Mouse (Mus musculus) limb, embryonic 10.5 days (tissue): ENCODE measurements around the gene Il31ra. TPM values are rescaled to one million over a fixed set of nuclear protein-coding genes. Genes with fewer than 3 reads are reported as not detected.

Source experiments
- DNase-seq: peaks from one replicate; pipeline ENCODE4 v3.0.0-alpha.2; 2017; ENCODE audit warnings: low spot score
- H3K27ac ChIP-seq: fragments of 300-500 bp; sonication (generic); 2 replicates; pipeline ENCODE4 v1.5.1; 2016; ENCODE audit warnings: mild to moderate bottlenecking
- H3K27me3 ChIP-seq: fragments of 300-500 bp; sonication (generic); 2 replicates; pipeline ENCODE4 v1.6.1; 2016; ENCODE audit warnings: low read depth, mild to moderate bottlenecking; ENCODE audit not compliant: poor library complexity, severe bottlenecking
- H3K36me3 ChIP-seq: fragments of 300-500 bp; sonication (generic); 2 replicates; pipeline ENCODE4 v1.6.1; 2016; ENCODE audit warnings: mild to moderate bottlenecking, moderate library complexity
- H3K4me1 ChIP-seq: fragments of 300-500 bp; sonication (generic); 2 replicates; pipeline ENCODE4 v1.6.1; 2016
- H3K4me3 ChIP-seq: fragments of 300-500 bp; sonication (generic); 2 replicates; pipeline ENCODE4 v1.5.1; 2016; ENCODE audit warnings: mild to moderate bottlenecking, moderate library complexity
- H3K9me3 ChIP-seq: fragments of 300-500 bp; sonication (generic); replicated peaks from 2 replicates; pipeline ENCODE4 v1.6.1; 2016; ENCODE audit warnings: mild to moderate bottlenecking
- WGBS: fragments of 180-500 bp; shearing (Covaris S2); methylation state at CpG from one replicate; pipeline ENCODE4 v1.1.7; 2016; 5-methylcytosine and 5-hydroxymethylcytosine counted together
- polyA plus RNA-seq: library from polyadenylated mRNA; unstranded; fragments of >200 nt; fragmentation: Nextera tagmentation; extraction: Ambion mirVana; gene quantifications from 2 replicates; pipeline ENCODE4 v1.2.1, GENCODE M21; 2016

The Il31ra gene
- polyA plus RNA-seq, 1 experiment from 2014 or later: 0.14 TPM

- no peaks in the 10 kb centered on the region for H3K27me3 ChIP-seq
- peak; percentile 3 for DNase-seq
- WGBS: 74% methylated on average over 14 of the region's 14 CpGs
- no peak overlapping the region for H3K27ac ChIP-seq
- H3K9me3 ChIP-seq: no peaks in the 10 kb centered on the region
- H3K36me3 ChIP-seq: peaks cover 69% of the 10 kb centered on the region
- no peak overlapping the region for H3K4me3 ChIP-seq
- peaks cover 4% of the 10 kb centered on the region for H3K4me1 ChIP-seq
Observed at GRCm38 (mm10) chr13:112491636-112492284, 102.4 kb downstream of the Il31ra start.

DNA sequence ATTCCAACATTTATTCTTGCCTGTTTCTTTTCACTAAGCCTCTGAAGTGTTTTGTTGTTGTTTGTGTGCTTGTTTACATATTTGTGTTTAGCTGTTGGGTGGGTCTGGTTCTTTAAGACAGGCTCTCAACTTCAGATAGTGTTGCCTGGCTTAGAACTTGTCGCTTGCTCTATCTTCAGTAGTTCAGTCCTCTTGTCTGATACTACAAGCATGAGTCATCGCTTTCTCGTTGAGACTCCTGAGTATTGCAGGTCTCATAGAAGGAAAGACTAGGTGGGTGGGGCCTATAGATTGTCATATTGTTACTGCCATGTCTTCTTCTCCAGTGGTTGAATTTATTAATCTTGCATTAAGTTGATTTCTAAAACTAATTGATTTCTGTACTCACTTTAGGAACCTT, 104.1 kb downstream of the Il31ra start:
- Histone ChIP-seq H3K4me1 (peaks cover 4% of the 10 kb centered on the region), H3K4me3 (no peak overlapping the region), H3K36me3 (peaks cover 69% of the 10 kb centered on the region), H3K27ac (no peak overlapping the region), H3K9me3 (no peaks in the 10 kb centered on the region), H3K27me3 (no peaks in the 10 kb centered on the region)
- DNase-seq: no peak
- WGBS: 98% methylated on average over 3 of the region's 3 CpGs

- peak; percentile 4 for DNase-seq
- Histone ChIP-seq H3K4me1 (peaks cover 4% of the 10 kb centered on the region), H3K4me3 (no peak overlapping the region), H3K27me3 (no peaks in the 10 kb centered on the region), H3K27ac (no peak overlapping the region), H3K9me3 (no peaks in the 10 kb centered on the region), H3K36me3 (peaks cover 80% of the 10 kb centered on the region)
- 99% methylated on average over 5 of the region's 5 CpGs for WGBS
Observed at GRCm38 (mm10) chr13:112486676-112487075, 107.5 kb downstream of the Il31ra start.

- Histone ChIP-seq H3K27me3 (no peaks in the 10 kb centered on the region), H3K36me3 (peaks cover 80% of the 10 kb centered on the region), H3K4me1 (no peaks in the 10 kb centered on the region; the same call in 1 of the 2 replicates), H3K4me3 (no peak overlapping the region), H3K9me3 (no peaks in the 10 kb centered on the region), H3K27ac (no peak overlapping the region)
- WGBS: 96% methylated on average over 5 of the region's 5 CpGs
- DNase-seq: no peak
Observed at GRCm38 (mm10) chr13:112486236-112486635, 107.9 kb downstream of the Il31ra start.

- Histone ChIP-seq H3K27ac (no peak overlapping the region), H3K9me3 (no peaks in the 10 kb centered on the region), H3K4me1 (no peaks in the 10 kb centered on the region), H3K36me3 (peaks cover 75% of the 10 kb centered on the region), H3K4me3 (no peak overlapping the region), H3K27me3 (no peaks in the 10 kb centered on the region)
- DNase-seq: no peak
- WGBS: 90% methylated on average over 7 of the region's 7 CpGs
Observed at GRCm38 (mm10) chr13:112483015-112483414, 111.1 kb downstream of the Il31ra start.

- H3K4me1 ChIP-seq: no peaks in the 10 kb centered on the region
- H3K27me3 ChIP-seq: no peaks in the 10 kb centered on the region
- no peak overlapping the region for H3K27ac ChIP-seq
- H3K9me3 ChIP-seq: no peaks in the 10 kb centered on the region
- no peak overlapping the region for H3K4me3 ChIP-seq
- 93% methylated on average over 5 of the region's 5 CpGs for WGBS
- H3K36me3 ChIP-seq: peaks cover 76% of the 10 kb centered on the region
- no peak for DNase-seq
Observed at GRCm38 (mm10) chr13:112482525-112482924, 111.6 kb downstream of the Il31ra start.

DNA sequence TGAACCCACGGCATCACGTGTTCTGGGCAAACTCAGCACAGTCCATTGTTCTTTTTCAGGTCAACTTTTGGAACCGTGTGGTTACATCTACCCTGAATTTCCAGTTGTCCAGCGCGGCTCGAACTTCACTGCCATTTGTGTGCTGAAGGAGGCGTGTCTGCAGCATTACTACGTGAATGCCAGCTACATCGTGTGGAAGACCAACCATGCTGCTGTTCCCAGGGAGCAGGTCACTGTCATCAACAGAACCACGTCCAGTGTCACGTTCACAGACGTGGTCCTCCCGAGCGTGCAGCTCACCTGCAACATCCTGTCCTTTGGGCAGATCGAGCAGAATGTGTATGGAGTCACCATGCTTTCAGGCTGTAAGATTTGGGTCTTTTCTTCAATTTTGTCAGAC, 114.2 kb downstream of the Il31ra start:
- no peak overlapping the region for H3K27ac ChIP-seq
- H3K4me1 ChIP-seq: no peaks in the 10 kb centered on the region
- H3K9me3 ChIP-seq: no peaks in the 10 kb centered on the region
- no peaks in the 10 kb centered on the region for H3K27me3 ChIP-seq
- no peak overlapping the region for H3K4me3 ChIP-seq
- 93% methylated on average over 15 of the region's 15 CpGs for WGBS
- peaks cover 71% of the 10 kb centered on the region for H3K36me3 ChIP-seq
- DNase-seq: no peak

DNA sequence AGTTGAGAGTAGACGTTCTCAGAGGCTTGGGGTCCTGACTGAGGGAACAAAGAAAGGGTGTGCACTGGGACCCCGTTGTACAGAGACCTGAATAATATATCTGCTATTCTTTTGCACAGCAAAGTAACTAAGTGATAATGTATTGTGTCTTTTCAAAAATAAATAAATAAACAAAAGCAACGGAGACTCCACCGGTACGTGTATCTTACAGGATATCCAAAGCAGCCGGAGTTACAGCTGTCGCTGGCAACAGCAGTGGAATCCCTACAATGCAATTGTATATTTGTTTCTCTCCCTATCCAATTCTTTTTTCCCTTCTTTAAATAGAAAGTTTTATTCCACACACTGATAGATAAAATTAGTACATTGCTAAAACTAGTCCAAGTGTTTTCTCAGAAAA, 115.1 kb downstream of the Il31ra start:
- Histone ChIP-seq H3K27me3 (no peaks in the 10 kb centered on the region), H3K4me1 (no peaks in the 10 kb centered on the region), H3K4me3 (no peak overlapping the region), H3K9me3 (no peaks in the 10 kb centered on the region), H3K27ac (no peak overlapping the region), H3K36me3 (peaks cover 64% of the 10 kb centered on the region)
- no peak for DNase-seq
- 95% methylated on average over 7 of the region's 7 CpGs for whole genome bisulfite sequencing

- WGBS: 80% methylated on average over 21 of the region's 21 CpGs
- no peaks in the 10 kb centered on the region for H3K9me3 ChIP-seq
Observed at GRCm38 (mm10) chr13:112473757-112474755, 120.1 kb downstream of the Il31ra start.

GRCm38 (mm10) chr13:112472401-112473023, 121.6 kb downstream of the Il31ra start:
- H3K4me3 ChIP-seq: no peak overlapping the region

More at GRCm38 (mm10) chr13:112473757-112474755, 120.1 kb downstream of the Il31ra start:
- Histone ChIP-seq H3K27me3 (no peaks in the 10 kb centered on the region), H3K4me1 (0 out of 2 replicates have a peak, but pooled peaks cover 6% of the 10 kb centered on the region), H3K27ac (no peak overlapping the region), H3K36me3 (peaks cover 24% of the 10 kb centered on the region), H3K4me3 (no peak overlapping the region)
- no peak for DNase-seq

DNA sequence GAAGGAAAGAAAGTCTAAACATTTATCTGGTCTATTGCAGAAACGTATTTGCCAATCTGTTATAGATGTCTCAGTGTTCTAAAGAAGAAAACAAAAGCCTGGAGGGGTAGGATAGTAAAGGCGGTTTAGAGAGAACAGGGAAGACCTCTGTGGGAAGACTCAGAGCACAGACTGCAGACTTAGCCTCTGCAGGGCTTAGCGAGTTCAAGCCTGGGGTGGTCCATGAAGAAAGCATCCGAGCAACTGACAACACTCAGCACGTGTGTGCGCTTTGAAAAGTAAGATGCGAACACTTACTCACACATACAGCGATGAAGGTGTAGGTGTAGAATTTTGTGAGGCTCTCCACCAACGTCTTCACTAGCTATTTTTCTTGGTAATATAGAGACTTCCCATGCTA, 123.0 kb downstream of the Il31ra start:
- H3K27ac ChIP-seq: no peak overlapping the region
- H3K36me3 ChIP-seq: peaks cover 12% of the 10 kb centered on the region
- H3K4me1 ChIP-seq: 0 out of 2 replicates have a peak, but pooled peaks cover 6% of the 10 kb centered on the region
- H3K27me3 ChIP-seq: no peaks in the 10 kb centered on the region
- DNase-seq: no peak
- WGBS: 94% methylated on average over 9 of the region's 9 CpGs
- no peak overlapping the region for H3K4me3 ChIP-seq
- H3K9me3 ChIP-seq: no peaks in the 10 kb centered on the region

More at GRCm38 (mm10) chr13:112472401-112473023, 121.6 kb downstream of the Il31ra start:
- no peaks in the 10 kb centered on the region for H3K9me3 ChIP-seq
- H3K36me3 ChIP-seq: peaks cover 21% of the 10 kb centered on the region
- DNase-seq: no peak
- 0 out of 2 replicates have a peak, but pooled peaks cover 6% of the 10 kb centered on the region for H3K4me1 ChIP-seq
- H3K27me3 ChIP-seq: no peaks in the 10 kb centered on the region
- no peak overlapping the region for H3K27ac ChIP-seq
- WGBS: 89% methylated on average over 19 of the region's 19 CpGs
